ENCODE assay signal across 27 mouse cellular contexts in genomic region chr8:48158560-48159217, GRCm38 (mm10). TPM values are rescaled to one million over a fixed set of nuclear protein-coding genes. Genes with fewer than 3 reads are reported as not detected.
DNase-seq lines count a peak whose midpoint lies in the region; ATAC-seq and TF ChIP-seq lines count a peak whose summit lies in the region.
"Had no signal": no experiment of that assay in that cellular context is flagged by ENCODE, and none has a peak within 500 bp of the region (broad histone marks: within the 10 kb centered on the region; RNA-seq: fewer than 3 reads in every experiment).

No protein-coding gene starts in this region.

- H3K4me3 ChIP-seq in kidney, postnatal 0 days (replicated peaks; ENCODE audit: low read depth, low read length): no peak overlapping the region
- no peak overlapping the region for H3K4me3 ChIP-seq in limb, embryonic 11.5 days (ENCODE audit: low read depth, low read length)
- no peak overlapping the region for H3K4me3 ChIP-seq in forebrain, embryonic 16.5 days (replicated peaks; ENCODE audit: low read length)
- H3K4me3 ChIP-seq: gastrocnemius, adult 2 months; limb, embryonic 15.5 days; liver, embryonic 13.5 days; myocyte had no signal

- H3K4me1 ChIP-seq in kidney, postnatal 0 days (replicated peaks; ENCODE audit: insufficient read depth, low read length): peaks cover 2% of the 10 kb centered on the region; the same call in 1 of the 2 replicates
- peaks cover 9% of the 10 kb centered on the region for H3K4me1 ChIP-seq in limb, embryonic 11.5 days (ENCODE audit: control insufficient read depth, insufficient read depth, low read length)
- peaks cover 4% of the 10 kb centered on the region for H3K4me1 ChIP-seq in forebrain, embryonic 16.5 days (replicated peaks; ENCODE audit: control insufficient read depth, insufficient read depth, low read length)
- H3K4me1 ChIP-seq: liver, embryonic 13.5 days had no signal

- 0 out of 2 replicates have a peak, but pooled peaks have one; percentile 53 for ATAC-seq in kidney, postnatal 0 days (replicated peaks; ENCODE audit: low FRiP score, low read depth)
- ATAC-seq in limb, embryonic 11.5 days (ENCODE audit: insufficient number of reproducible peaks, low FRiP score, low TSS enrichment, low read depth): peak; percentile 42; the same call in 1 of the 2 replicates
- ATAC-seq in forebrain, embryonic 16.5 days: no peak
- ATAC-seq: forebrain, embryonic 14.5 days; hindbrain, embryonic 16.5 days; midbrain, embryonic 16.5 days had no signal

- peak overlapping the region; percentile 10; the same call in 1 of the 2 replicates for H3K4me2 ChIP-seq in kidney, postnatal 0 days (ENCODE audit: low read length)
- H3K4me2 ChIP-seq in limb, embryonic 11.5 days (ENCODE audit: low read depth, severe bottlenecking): no peak overlapping the region
- no peak overlapping the region for H3K4me2 ChIP-seq in forebrain, embryonic 16.5 days (ENCODE audit: low read length)
- H3K4me2 ChIP-seq: limb, embryonic 15.5 days; liver, embryonic 13.5 days; midbrain, embryonic 11.5 days had no signal

- WGBS in kidney, postnatal 0 days: 6% methylated on average over 15 of the region's 15 CpGs
- WGBS in limb, embryonic 11.5 days: 12% methylated on average over 15 of the region's 15 CpGs
- 59% methylated on average over 15 of the region's 15 CpGs for WGBS in forebrain, embryonic 16.5 days

- H3K9me3 ChIP-seq in kidney, postnatal 0 days (replicated peaks; ENCODE audit: low read length): no peaks in the 10 kb centered on the region
- no peaks in the 10 kb centered on the region for H3K9me3 ChIP-seq in limb, embryonic 11.5 days (ENCODE audit: control insufficient read depth, low read length)
- H3K9me3 ChIP-seq in forebrain, embryonic 16.5 days (ENCODE audit: control insufficient read depth, low read length): no peaks in the 10 kb centered on the region
- H3K9me3 ChIP-seq: limb, embryonic 15.5 days; liver, embryonic 13.5 days had no signal

- no peaks in the 10 kb centered on the region for H3K36me3 ChIP-seq in kidney, postnatal 0 days (ENCODE audit: insufficient read depth, low read length)
- H3K36me3 ChIP-seq in limb, embryonic 11.5 days (ENCODE audit: control insufficient read depth, insufficient read depth, low read length): no peaks in the 10 kb centered on the region
- H3K36me3 ChIP-seq in forebrain, embryonic 16.5 days (ENCODE audit: control insufficient read depth, insufficient read depth): no peaks in the 10 kb centered on the region
- H3K36me3 ChIP-seq: G1E; limb, embryonic 15.5 days; liver, embryonic 13.5 days had no signal

- no peaks in the 10 kb centered on the region for H3K27me3 ChIP-seq in kidney, postnatal 0 days (ENCODE audit: insufficient read depth, low read length)
- H3K27me3 ChIP-seq in limb, embryonic 11.5 days (ENCODE audit: control insufficient read depth, insufficient read depth, low read length): no peaks in the 10 kb centered on the region
- no peaks in the 10 kb centered on the region for H3K27me3 ChIP-seq in forebrain, embryonic 16.5 days (replicated peaks; ENCODE audit: control insufficient read depth, insufficient read depth, low read length)
- H3K27me3 ChIP-seq: liver, embryonic 13.5 days had no signal

- peak; percentile 39 for DNase-seq in embryo, embryonic 10.5 days (ENCODE audit: low spot score)
- DNase-seq in embryo, embryonic 9.5 days (ENCODE audit: extremely low spot score): no peak
- DNase-seq in kidney, postnatal 0 days (ENCODE audit: low spot score): peak; percentile 82
- no peak for DNase-seq in kidney, postnatal 25 days
- DNase-seq in A20 (ENCODE audit: low read depth, low spot score): peak; percentile 27
- DNase-seq in limb, embryonic 11.5 days (ENCODE audit: low spot score): peak; percentile 41
- no peak for DNase-seq in layer of hippocampus, adult 18-20 months (ENCODE audit: low spot score in 2 of 2)
- DNase-seq: adrenal gland, adult 8-10 months; cerebellum, adult 9-10 months; gastrocnemius, adult 2 months; heart, postnatal 14 days; kidney, adult 2 months; liver, embryonic 13.5 days; lung, adult 18-20 months; lung, postnatal 14 days; right cerebral cortex, postnatal 4 days; thymus, adult 18-20 months; thymus, postnatal 25 days had no signal

- no peak overlapping the region; the same call in 1 of the 2 replicates for H3K27ac ChIP-seq in kidney, postnatal 0 days
- H3K27ac ChIP-seq in limb, embryonic 11.5 days (replicated peaks; ENCODE audit: low read depth, low read length): no peak overlapping the region
- H3K27ac ChIP-seq in forebrain, embryonic 16.5 days (ENCODE audit: low read length): no peak overlapping the region
- H3K27ac ChIP-seq: gastrocnemius, adult 2 months; limb, embryonic 15.5 days; liver, embryonic 13.5 days; stomach, postnatal 0 days had no signal

- no peak; the same call in 1 of the 2 replicates for TF ChIP-seq CTCF in kidney, postnatal 0 days (IDR thresholded peaks at IDR 0.05; ENCODE audit: low read depth)

- no peak overlapping the region for H3K9ac ChIP-seq in kidney, postnatal 0 days (ENCODE audit: low read depth, low read length)
- no peak overlapping the region for H3K9ac ChIP-seq in limb, embryonic 11.5 days (ENCODE audit: low read length)
- no peak overlapping the region for H3K9ac ChIP-seq in forebrain, embryonic 16.5 days (replicated peaks; ENCODE audit: low read depth, low read length)
- H3K9ac ChIP-seq: limb, embryonic 15.5 days; liver, embryonic 13.5 days had no signal

RNA-seq across cellular contexts. Expression of gene Dctd, which starts 59.8 kb away (rescaled TPM):
- polyA plus RNA-seq in kidney, postnatal 0 days (2015; fragmentation: Nextera tagmentation; extraction: Ambion mirVana): 17.4 and 18.0 TPM in 2 replicates
- polyA plus RNA-seq in limb, embryonic 11.5 days (2014; fragmentation: Nextera tagmentation; extraction: Ambion mirVana): 56.1 and 59.3 TPM in 2 replicates
- 16.4 and 17.5 TPM in 2 replicates for polyA plus RNA-seq in forebrain, embryonic 16.5 days (2015; fragmentation: Nextera tagmentation; extraction: Ambion mirVana)
- total RNA-seq in layer of hippocampus, adult 18-20 months (2021): 1 to 10 TPM; 6.3 to 6.9 TPM

Comparison
In these comparisons a context has a peak if more than half of its experiments do, and no peak if none do; other contexts are left out.
1. DNase-seq: peak in embryo, embryonic 10.5 days (single experiment), kidney, postnatal 0 days (single experiment), A20 (single experiment) and limb, embryonic 11.5 days (single experiment); none in embryo, embryonic 9.5 days (single experiment), kidney, postnatal 25 days (0 of 2) and layer of hippocampus, adult 18-20 months (0 of 2).